Mouse (Mus musculus): ENCODE measurements around the gene Cpm.

Cpm gene

DNA sequence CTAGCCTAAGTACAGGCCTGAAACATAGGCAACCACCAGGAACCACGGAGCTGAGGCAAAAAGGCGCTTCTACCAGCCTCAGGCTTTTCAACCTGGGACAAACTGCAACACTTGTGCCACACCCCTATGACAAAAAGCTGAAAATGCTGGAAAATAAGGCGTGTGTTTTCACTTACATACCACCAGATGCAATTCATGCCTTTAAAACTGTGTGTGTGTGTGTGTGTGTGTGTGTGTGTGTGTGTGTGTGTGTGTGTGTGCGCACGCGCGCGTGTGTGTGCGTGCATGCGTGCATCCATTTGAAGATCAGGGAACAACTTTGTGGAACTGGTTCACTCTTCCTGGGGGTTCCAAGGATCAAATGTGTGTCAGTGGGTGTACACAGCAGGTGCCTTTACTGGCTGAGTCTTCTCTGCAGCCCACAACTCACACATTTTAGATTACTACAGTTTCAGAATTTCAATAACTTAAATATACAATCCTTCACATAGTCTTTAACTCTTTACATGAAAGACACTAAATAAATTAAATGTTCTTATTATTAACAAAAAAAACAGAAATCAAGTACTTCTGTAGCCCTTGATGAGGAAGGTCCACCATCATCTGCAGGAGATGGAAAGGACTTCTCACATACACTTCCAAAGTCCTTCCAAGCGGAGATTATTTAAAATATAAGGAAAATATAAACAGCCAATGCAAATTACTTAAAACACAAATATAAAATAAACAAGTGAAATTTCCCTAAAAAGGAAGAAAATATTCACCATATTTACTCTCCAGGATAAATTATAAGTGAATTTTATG, 60.2 kb downstream of the Cpm start:
- DNase-seq (ENCODE audit: low spot score): no peak

DNA sequence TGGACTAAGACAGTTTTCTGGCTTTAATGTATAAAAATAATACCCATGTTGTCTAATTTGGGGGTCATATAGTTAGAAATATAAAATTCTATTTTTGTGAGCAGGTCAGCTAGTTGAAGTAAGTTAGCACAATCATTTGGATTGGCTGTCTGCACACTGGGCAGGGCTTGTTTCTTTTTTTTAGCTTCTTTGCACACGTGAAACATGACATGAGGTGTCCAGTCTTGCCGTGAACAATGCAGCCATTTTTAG, 60.7 kb downstream of the Cpm start:
- DNase-seq (ENCODE audit: low spot score): no peak

DNA sequence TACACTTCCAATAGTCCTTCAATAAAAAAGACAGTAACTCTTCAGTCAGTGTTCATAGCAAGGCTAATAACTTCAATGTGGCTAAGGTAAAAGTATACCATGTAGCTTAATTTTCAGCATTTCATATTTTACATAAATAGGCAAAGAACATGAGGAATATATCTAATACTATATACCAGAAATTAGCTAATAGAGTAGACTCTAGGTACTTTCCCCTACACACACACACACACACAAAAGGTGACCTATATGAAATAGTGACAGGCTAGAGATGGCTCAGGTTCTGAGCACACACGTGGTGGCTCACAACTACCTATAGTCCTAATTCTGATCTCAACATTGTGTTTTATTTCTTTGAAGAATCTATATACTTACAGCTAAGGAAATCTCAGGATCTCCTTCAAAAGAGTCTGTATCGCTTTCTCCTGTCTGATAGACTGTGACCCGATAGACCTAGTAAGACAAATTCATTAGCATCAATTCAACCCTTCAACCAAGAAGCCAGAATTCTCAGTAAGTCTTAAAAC, 61.5 kb downstream of the Cpm start:
- no peak for DNase-seq (ENCODE audit: low spot score)

GRCm38 (mm10) chr10:117691389-117691968, 62.2 kb downstream of the Cpm start:
- DNase-seq (ENCODE audit: low spot score): no peak

- no peak for DNase-seq (ENCODE audit: low spot score)
Measured at GRCm38 (mm10) chr10:117692173-117692572, 62.9 kb downstream of the Cpm start.

- no peak for DNase-seq (ENCODE audit: low spot score)
Measured at GRCm38 (mm10) chr10:117692953-117693352, 63.7 kb downstream of the Cpm start.

DNA sequence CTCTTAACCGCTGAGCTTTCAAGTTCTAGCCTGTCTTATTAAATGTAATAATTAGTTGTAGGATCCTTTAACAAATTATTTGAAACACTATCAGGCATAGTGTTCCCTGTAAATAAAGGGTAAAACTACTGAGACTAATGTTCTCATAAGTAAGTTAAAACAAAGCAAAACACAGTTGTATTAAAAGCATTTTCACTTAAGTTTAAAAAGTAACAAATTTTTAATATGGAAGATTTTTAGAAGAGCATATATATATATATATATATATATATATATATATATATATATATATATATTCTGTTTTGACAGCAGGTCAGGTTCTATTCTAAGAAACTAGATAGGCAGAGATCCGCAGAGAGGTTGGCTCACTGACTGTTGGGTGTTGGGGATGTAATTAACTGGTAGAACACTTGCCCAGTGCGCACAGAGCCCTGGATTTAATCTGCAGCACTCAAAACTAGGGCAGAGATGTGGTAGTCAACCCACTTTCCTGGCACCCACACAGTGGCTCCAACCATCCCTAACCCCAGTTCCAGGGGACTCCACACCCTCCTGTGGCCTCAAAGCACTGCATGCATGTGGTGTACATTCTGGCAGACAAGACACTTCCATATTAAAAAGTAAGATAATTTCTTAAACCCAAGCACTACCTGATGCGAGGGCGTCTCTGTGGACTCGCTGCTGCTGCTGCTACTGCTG, 65.1 kb downstream of the Cpm start:
- no peak for DNase-seq (ENCODE audit: low spot score)

- DNase-seq (ENCODE audit: low spot score): no peak
Measured at GRCm38 (mm10) chr10:117695027-117695426, 65.7 kb downstream of the Cpm start.

DNA sequence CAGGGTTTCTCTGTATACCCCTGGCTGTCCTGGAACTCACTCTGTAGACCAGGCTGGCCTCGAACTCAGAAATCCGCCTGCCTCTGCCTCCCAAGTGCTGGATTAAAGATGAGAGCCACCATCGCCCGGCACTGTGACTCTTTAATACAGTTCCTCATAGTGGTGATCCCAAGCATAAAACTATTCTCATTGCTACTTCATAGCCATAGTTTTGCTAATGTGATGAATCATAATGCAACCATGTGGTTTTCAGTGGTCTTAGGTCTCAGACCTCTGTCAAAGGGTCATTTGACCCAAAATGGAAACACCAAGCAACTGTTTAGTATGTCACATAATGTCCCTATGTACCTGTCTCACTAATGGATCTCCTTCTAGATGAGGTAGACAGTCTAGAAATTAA, 66.3 kb downstream of the Cpm start:
- no peak for DNase-seq (ENCODE audit: low spot score)

DNA sequence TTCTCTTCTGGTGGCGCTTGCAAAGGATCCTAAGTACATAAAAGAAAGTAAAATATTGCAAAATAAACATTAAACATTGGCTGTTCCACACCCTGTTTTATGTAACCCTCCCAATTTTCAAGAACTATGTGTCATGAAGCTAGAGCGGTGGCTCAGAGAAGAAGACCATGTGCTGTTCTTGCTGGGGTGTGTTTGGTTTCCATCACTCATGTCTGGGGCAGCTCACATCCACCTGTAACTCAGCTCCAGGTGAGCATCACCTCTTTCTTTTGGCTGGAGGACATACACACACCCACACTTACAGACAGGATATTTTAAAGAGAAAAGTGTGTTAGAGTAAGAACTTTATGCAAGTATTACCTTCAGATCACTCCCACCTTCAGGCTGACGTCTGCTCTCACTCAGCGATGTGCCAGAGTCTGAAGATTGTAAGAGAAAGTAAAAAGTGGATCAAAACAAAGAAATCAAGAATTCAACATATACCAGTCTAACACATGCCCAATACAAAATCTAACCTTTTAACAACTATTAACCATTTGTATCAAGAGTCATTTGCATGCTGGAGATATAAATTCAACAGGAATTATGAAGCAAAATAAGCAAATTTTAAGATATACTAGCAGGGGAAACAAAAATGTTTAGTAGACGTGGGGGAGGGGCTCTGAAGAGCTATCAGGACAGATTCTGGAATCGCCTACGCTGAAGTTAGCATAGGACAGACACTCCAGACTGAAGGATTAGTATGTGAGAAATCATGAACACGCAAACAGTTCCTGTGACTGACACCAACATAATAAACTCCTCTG, 66.9 kb downstream of the Cpm start:
- DNase-seq (ENCODE audit: low spot score): no peak

DNA sequence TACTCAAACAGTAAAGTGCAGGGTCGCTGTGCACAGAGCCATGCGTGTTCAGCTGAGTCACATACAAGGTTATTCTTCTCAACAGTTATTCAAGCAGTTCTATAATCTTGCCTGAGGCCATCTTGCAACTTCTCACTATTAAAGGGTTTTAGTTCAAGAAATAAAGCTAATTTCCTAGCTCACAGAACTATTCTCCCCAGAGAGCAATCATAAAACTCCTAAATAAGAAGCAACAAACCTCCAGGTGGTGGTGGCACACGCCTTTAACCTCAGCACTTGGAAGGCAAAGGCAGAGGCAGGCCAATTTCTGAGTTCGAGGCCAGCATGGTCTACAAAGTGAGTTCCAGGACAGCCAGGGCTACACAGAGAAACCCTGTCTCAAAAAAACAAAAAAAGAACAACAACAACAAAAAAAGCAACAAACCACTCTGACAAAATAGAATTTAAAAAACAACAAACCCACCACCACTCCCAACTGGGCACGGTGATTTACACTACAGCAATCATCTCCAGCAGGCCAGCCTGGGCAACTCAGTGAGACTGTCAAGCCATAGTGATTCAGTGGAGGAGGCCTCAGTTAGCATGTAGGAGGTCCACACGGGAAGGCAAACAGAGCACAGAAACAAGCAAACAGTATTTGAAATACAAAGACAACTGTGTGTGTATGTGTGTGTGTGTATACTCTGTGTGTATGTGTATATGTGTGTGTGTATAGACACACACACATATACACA, 67.7 kb downstream of the Cpm start:
- DNase-seq (ENCODE audit: low spot score): no peak

DNA sequence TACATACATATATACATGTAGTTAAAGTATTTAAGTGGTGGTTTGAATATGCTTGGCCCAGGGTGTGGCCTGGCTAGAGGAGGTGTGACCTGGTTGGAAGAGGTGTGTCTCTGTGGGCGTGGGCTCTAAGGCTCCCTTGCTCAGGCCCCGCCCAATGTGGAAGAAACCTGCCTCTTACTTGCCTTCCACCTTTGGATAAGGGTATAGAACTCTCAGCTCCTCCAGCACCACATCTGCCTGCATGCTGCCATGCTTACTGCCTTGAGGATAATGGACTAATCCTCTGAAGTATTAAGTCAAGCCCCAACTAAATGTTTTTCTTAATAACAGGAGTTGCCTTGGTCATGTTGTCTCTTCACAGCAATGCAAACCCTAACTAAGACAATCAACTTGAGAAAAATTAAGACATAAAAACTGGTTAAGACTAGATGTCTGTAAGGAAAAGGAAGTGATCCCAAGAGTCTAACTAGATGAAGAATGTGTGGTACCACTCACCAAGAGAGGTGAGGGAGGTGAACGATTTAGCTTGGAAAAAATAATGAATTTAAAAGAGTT, 68.3 kb downstream of the Cpm start:
- DNase-seq (ENCODE audit: low spot score): no peak

DNA sequence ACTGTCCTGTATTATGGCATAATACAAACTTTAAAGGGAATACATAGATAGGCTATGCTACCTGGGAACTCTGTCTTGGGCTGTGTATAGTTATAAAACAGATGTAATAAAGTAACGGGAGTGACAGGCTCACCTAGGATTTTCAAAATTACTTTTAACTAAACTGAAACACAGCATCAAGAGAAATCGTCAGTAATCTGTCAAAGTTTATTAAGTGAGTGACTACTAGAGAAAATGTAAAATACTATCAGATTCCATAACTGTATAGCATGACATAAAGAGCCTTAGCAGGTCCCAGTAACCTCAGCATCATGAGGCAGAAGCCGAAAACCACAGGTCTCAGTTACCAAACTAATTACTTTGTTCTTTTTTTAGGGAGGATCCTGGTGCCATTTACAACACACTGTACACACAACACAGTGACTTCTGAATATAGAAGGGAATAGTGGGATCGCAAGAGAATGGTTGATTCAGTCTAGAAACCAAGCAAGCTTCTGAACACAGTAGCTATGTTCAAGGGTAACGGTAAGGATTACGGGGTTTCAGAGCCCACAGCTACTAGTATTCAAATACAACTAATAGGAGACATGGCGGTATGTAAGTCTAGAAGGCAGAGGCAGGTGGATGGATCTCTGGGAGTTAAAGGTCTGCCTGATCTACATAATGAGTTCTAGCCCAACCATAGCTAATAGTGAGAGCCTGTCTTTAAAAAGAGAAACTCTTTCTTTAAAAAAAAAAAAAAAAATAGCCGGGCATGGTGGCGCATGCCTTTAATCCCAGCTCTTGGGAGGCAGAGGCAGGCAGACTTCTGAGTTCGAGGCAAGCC, 69.2 kb downstream of the Cpm start:
- no peak for DNase-seq (ENCODE audit: low spot score)

- no peak for DNase-seq (ENCODE audit: low spot score)
Measured at GRCm38 (mm10) chr10:117699914-117700313, 70.6 kb downstream of the Cpm start.

DNA sequence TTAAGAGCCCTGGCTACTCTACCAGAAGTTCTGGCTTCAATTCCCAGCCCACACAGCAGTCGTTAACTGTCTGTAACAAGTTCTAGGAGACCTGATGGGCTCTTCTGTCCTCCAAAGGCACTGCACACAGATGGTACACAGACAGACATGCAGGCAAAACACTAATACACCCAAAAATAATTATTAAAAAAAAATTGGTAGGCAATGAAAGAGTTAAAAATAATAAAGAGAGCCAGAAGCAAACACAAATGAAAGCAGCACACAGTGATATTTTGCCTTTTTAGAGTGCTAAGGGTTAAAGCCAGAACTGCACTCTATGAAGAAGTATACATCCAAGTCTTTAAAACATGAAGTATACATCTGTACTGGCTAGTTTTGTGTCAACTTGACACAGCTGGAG, 71.2 kb downstream of the Cpm start:
- no peak for DNase-seq (ENCODE audit: low spot score)

DNA sequence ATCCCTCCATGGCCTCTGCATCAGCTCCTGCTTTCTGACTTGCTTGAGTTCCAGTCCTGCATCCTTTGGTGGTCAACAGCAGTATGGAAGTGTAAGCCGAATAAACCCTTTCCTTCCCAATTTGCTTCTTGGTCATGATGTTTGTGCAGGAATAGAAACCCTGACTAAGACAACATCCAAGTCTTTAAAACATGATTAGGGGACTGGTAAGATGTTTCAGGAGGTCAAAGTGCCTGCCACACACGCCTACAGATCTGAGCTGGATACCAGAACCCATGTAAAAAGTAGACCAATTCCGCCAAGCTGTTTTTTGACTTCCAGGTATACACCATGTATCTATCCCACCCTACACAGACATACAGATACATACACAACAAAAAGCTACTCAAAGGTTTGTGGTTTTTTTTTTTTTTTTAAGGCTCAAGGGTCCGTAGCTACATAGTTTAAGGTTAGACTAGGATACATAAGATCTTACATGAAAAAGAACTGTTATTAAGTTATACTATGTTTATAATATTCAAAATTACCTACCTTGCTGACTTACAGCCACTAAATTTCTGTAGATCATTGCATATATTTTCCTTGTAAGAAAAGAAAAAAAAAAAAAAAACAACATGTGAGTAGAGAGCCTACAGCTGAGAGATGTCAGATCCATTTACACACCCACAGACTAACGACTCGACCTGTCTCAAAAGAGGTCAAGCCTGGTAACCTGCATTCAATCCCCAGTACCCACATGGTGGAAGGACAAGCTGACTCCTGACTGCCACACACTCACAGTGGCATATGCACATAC, 71.9 kb downstream of the Cpm start:
- DNase-seq (ENCODE audit: low spot score): no peak

DNA sequence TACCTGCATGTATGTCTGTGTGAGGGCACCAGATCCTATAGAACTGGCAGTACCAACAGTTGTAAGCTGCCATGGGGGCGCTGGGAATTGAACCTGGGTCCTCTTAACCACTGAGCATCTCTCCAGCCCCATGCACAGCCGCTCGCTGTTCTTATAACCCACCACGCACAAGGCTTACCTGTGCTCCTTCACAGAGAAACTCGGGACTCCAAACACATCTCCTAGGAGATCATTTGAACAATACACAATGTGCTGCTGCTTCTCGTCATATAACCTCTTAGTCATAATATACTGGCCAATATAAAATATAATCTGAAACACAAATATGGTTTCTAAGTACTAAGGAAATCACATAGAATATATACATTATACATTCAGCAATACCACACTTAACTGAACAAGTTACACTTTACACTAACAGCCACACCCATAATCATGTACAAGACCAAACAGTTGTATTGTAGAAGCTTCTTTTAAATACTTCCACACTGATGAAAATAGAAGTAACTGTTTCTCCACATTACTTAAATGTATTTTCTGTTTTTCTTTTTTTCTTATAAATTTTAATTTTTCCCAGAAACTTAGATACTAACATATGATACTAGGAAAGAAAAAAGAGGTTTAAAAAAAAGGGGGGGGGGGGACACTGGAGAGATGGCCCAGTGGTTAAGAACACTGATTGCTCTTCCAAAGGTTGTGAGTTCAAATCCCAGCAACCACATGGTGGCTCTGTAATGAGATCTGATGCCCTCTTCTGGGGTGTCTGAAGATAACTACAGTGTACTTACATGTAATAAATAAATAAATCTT, 72.9 kb downstream of the Cpm start:
- no peak for DNase-seq (ENCODE audit: low spot score)

DNA sequence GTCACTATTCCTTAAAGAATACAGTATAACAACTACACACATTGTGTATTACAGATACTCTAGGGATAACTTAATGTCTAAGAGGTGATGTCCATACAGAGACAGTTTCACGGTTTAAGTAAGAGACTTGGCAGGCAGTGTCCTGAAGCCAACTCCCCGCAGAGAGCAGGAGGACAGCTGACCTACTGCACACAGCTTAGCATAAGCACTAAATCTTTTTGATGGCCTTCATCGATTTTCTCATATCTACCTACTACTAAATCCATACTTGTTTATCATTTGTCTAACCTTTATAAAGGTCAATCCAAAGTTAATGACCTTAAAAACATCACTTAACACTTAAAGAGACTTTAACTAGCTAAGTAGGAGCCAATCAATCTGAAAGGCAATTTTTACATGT, 74.2 kb downstream of the Cpm start:
- DNase-seq (ENCODE audit: low spot score): no peak
